Mouse (Mus musculus): ENCODE results near the gene Gm30083. TPM values are rescaled to one million over a fixed set of nuclear protein-coding genes. Genes with fewer than 3 reads are reported as not detected.

Gene Gm30083
- polyA plus RNA-seq, 1 experiment from 2014 or later = not detected

GRCm38 (mm10) chr14:33958186-33958585 is 56.8 kb downstream of the Gm30083 start:
- Histone ChIP-seq H3K36me3 (no peaks in the 10 kb centered on the region), H3K9me3 (no peaks in the 10 kb centered on the region), H3K4me3 (replicated peaks) (no peak overlapping the region), H3K27ac (no peak overlapping the region), H3K4me1 (no peaks in the 10 kb centered on the region), H3K27me3 (replicated peaks) (no peaks in the 10 kb centered on the region), H3K4me2 (no peak overlapping the region), H3K9ac (no peak overlapping the region)
- 85% methylated on average over 4 of the region's 4 CpGs for WGBS
- no peak for ATAC-seq (ENCODE audit: insufficient read depth, low FRiP score, low read depth)

GRCm38 (mm10) chr14:33956055-33956454 is 58.9 kb downstream of the Gm30083 start:
- WGBS = 70% methylated on average over 13 of the region's 13 CpGs
- no peak overlapping the region for H3K9ac ChIP-seq
- no peak overlapping the region for H3K27ac ChIP-seq
- no peaks in the 10 kb centered on the region for H3K27me3 ChIP-seq (replicated peaks)
- no peak overlapping the region for H3K4me2 ChIP-seq
- H3K4me1 ChIP-seq = no peaks in the 10 kb centered on the region
- no peak for ATAC-seq (ENCODE audit: insufficient read depth, low FRiP score, low read depth)
- no peaks in the 10 kb centered on the region for H3K36me3 ChIP-seq
- H3K9me3 ChIP-seq = no peaks in the 10 kb centered on the region
- no peak overlapping the region for H3K4me3 ChIP-seq (replicated peaks)

GRCm38 (mm10) chr14:33953761-33954160 is 61.2 kb downstream of the Gm30083 start, which contains the start of gene Rbp3:
TSS of gene Rbp3 (plus strand) at chr14:33954003.
- Histone ChIP-seq H3K36me3 (no peaks in the 10 kb centered on the region), H3K4me1 (no peaks in the 10 kb centered on the region), H3K9ac (no peak within 1 kb of the TSS), H3K9me3 (no peaks in the 10 kb centered on the region), H3K4me3 (replicated peaks) (no peak within 1 kb of the TSS), H3K27me3 (replicated peaks) (no peaks in the 10 kb centered on the region), H3K27ac (no peak within 1 kb of the TSS), H3K4me2 (no peak within 1 kb of the TSS)
- WGBS = 80% methylated on average over 5 of the region's 5 CpGs
- no peak for ATAC-seq (ENCODE audit: insufficient read depth, low FRiP score, low read depth)

GRCm38 (mm10) chr14:33952233-33952981 is 62.6 kb downstream of the Gm30083 start:
- Histone ChIP-seq H3K4me1 (no peaks in the 10 kb centered on the region), H3K9me3 (no peaks in the 10 kb centered on the region), H3K4me2 (no peak overlapping the region), H3K9ac (no peak overlapping the region), H3K27me3 (replicated peaks) (no peaks in the 10 kb centered on the region), H3K4me3 (replicated peaks) (no peak overlapping the region), H3K27ac (no peak overlapping the region), H3K36me3 (no peaks in the 10 kb centered on the region)
- WGBS = 39% methylated on average over 6 of the region's 6 CpGs
- ATAC-seq (ENCODE audit: insufficient read depth, low FRiP score, low read depth) = no peak

DNA sequence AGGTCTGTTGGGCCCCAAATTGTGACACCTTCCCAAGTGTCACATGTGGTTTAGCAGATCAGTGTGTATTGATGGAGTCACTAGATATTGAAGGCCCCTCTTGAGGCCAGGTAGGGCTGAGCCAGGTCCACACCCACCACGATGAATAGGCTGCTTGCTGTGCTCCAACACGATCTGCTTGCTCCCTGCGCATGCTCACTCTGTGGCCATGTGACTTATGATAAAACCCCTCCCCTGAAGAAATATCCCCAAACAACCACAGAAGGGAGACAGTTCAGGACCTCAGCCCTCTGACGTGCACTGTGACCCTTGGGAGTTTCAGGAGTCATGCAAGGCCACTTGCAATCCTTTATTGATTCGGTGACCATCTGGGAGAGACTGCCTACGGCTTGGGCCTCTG is 68.9 kb downstream of the Gm30083 start:
- no peak overlapping the region for H3K4me3 ChIP-seq (replicated peaks)
- no peak overlapping the region for H3K27ac ChIP-seq
- H3K4me2 ChIP-seq = no peak overlapping the region
- WGBS = 60% methylated on average over 6 of the region's 6 CpGs
- H3K36me3 ChIP-seq = no peaks in the 10 kb centered on the region
- H3K4me1 ChIP-seq = no peaks in the 10 kb centered on the region
- no peaks in the 10 kb centered on the region for H3K27me3 ChIP-seq (replicated peaks)
- H3K9ac ChIP-seq = no peak overlapping the region
- H3K9me3 ChIP-seq = no peaks in the 10 kb centered on the region
- no peak for ATAC-seq (ENCODE audit: insufficient read depth, low FRiP score, low read depth)

GRCm38 (mm10) chr14:33942222-33942621 is 72.8 kb downstream of the Gm30083 start:
- H3K36me3 ChIP-seq = no peaks in the 10 kb centered on the region
- no peak overlapping the region for H3K9ac ChIP-seq
- H3K4me1 ChIP-seq = no peaks in the 10 kb centered on the region
- H3K9me3 ChIP-seq = no peaks in the 10 kb centered on the region
- no peak overlapping the region for H3K4me3 ChIP-seq (replicated peaks)
- H3K4me2 ChIP-seq = no peak overlapping the region
- no peak for ATAC-seq (ENCODE audit: insufficient read depth, low FRiP score, low read depth)
- no peak overlapping the region for H3K27ac ChIP-seq
- 69% methylated on average over 5 of the region's 5 CpGs for WGBS
- H3K27me3 ChIP-seq (replicated peaks) = no peaks in the 10 kb centered on the region

GRCm38 (mm10) chr14:33940739-33941138 is 74.2 kb downstream of the Gm30083 start, which contains the start of gene Gdf2:
TSS of gene Gdf2 (plus strand) at chr14:33941039.
- no peak within 1 kb of the TSS for H3K9ac ChIP-seq
- no peak within 1 kb of the TSS for H3K27ac ChIP-seq
- H3K4me1 ChIP-seq = no peaks in the 10 kb centered on the region
- no peak within 1 kb of the TSS for H3K4me3 ChIP-seq (replicated peaks)
- no peak within 1 kb of the TSS for H3K4me2 ChIP-seq
- no peaks in the 10 kb centered on the region for H3K36me3 ChIP-seq
- H3K27me3 ChIP-seq (replicated peaks) = no peaks in the 10 kb centered on the region
- 50% methylated on average over 8 of the region's 8 CpGs for WGBS
- no peaks in the 10 kb centered on the region for H3K9me3 ChIP-seq
- no peak for ATAC-seq (ENCODE audit: insufficient read depth, low FRiP score, low read depth)

DNA sequence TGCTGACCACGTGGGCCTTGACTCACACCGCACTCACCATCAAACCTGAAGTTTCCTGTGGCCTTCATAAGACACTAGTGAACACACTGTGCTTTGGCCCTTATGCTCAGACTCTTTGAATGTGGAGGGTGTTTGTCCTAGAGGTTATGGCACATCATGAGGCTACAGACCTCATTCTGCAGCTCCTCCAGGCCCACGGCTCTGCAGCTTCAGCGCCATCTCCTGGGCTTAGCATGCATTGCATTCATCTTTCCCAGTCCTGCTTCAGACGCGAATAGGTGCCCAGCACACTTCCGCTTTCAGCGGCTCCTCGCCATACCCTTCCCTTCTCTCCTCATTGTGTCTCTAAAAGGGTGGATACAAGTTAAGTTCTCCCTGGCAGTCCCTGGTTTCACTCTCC is 75.9 kb downstream of the Gm30083 start:
- no peak overlapping the region for H3K9ac ChIP-seq
- peak overlapping the region; percentile 25; the same call in 1 of the 2 replicates for H3K4me2 ChIP-seq
- no peaks in the 10 kb centered on the region for H3K4me1 ChIP-seq
- ATAC-seq (ENCODE audit: insufficient read depth, low FRiP score, low read depth) = no peak
- no peak overlapping the region for H3K27ac ChIP-seq
- H3K9me3 ChIP-seq = no peaks in the 10 kb centered on the region
- 33% methylated on average over 9 of the region's 9 CpGs for WGBS
- no peaks in the 10 kb centered on the region for H3K36me3 ChIP-seq
- peak overlapping the region; percentile 12; the same call in 1 of the 2 replicates for H3K4me3 ChIP-seq (replicated peaks)
- H3K27me3 ChIP-seq (replicated peaks) = no peaks in the 10 kb centered on the region

Other genes starting within 250 kb of the Gm30083 start
- gene Gdf10, start 91.6 kb downstream of the Gm30083 start, polyA plus RNA-seq (2015; fragmentation: Nextera tagmentation; extraction: Ambion mirVana) = 6.6 and 9.1 TPM in 2 replicates
- gene Gdf2, start 74.1 kb downstream of the Gm30083 start, polyA plus RNA-seq (2015; fragmentation: Nextera tagmentation; extraction: Ambion mirVana) = 0.41 and 0.87 TPM in 2 replicates
- 0.03 TPM in 1 of 2 replicates, not detected in the other for gene Rbp3, start 61.2 kb downstream of the Gm30083 start, polyA plus RNA-seq (2015; fragmentation: Nextera tagmentation; extraction: Ambion mirVana)
- gene Zfp488, start 36.4 kb downstream of the Gm30083 start, polyA plus RNA-seq (2015; fragmentation: Nextera tagmentation; extraction: Ambion mirVana) = 0.12 and 0.15 TPM in 2 replicates
- not detected in 2 replicates for gene Gm5460, start 1.6 kb upstream of the Gm30083 start, polyA plus RNA-seq (2015; fragmentation: Nextera tagmentation; extraction: Ambion mirVana)
- gene Antxrl, start 37.5 kb upstream of the Gm30083 start, polyA plus RNA-seq (2015; fragmentation: Nextera tagmentation; extraction: Ambion mirVana) = not detected in 2 replicates
- 27.8 and 40.7 TPM in 2 replicates for gene Anxa8, start 70.8 kb upstream of the Gm30083 start, polyA plus RNA-seq (2015; fragmentation: Nextera tagmentation; extraction: Ambion mirVana)
- not detected in 2 replicates for gene A630023A22Rik, start 87.6 kb upstream of the Gm30083 start, polyA plus RNA-seq (2015; fragmentation: Nextera tagmentation; extraction: Ambion mirVana)
- gene Npy4r, start 137.3 kb upstream of the Gm30083 start, polyA plus RNA-seq (2015; fragmentation: Nextera tagmentation; extraction: Ambion mirVana) = 0.13 and 0.34 TPM in 2 replicates
- 0.40 and 0.60 TPM in 2 replicates for gene Gprin2, start 186.5 kb upstream of the Gm30083 start, polyA plus RNA-seq (2015; fragmentation: Nextera tagmentation; extraction: Ambion mirVana)
- gene Syt15, start 204.4 kb upstream of the Gm30083 start, polyA plus RNA-seq (2015; fragmentation: Nextera tagmentation; extraction: Ambion mirVana) = 0.92 and 0.93 TPM in 2 replicates